Mouse (Mus musculus) ovary, adult 18-20 months (tissue): ENCODE data around the gene Sult1a1.

Source experiments
- DNase-seq: peaks from one replicate; pipeline ENCODE4 v3.0.0; 2022; ENCODE audit warnings: low spot score, mixed read lengths

Sult1a1 gene

GRCm38 (mm10) chr7:126624774-126625173 is 51.5 kb downstream of the Sult1a1 start:
- DNase-seq = no peak

GRCm38 (mm10) chr7:126623381-126623780 is 52.9 kb downstream of the Sult1a1 start:
- no peak for DNase-seq
